Mouse (Mus musculus) lung, embryonic 16.5 days (tissue): ENCODE data around the gene Hhat. TPM values are rescaled to one million over a fixed set of nuclear protein-coding genes. Genes with fewer than 3 reads are reported as not detected.

ENCODE experiments used
- ATAC-seq: fragments of 200-750 bp; cut with Nextera tagmentation; 2 replicates; pipeline ENCODE4 v1.8.0; 2017; ENCODE audit warnings: low read depth, mild to moderate bottlenecking, moderate library complexity
- H3K27ac ChIP-seq: fragments of 300-500 bp; sonication (generic); 2 replicates; pipeline ENCODE4 v1.5.1; 2014; ENCODE audit warnings: mild to moderate bottlenecking, control low read depth, low read length
- H3K27me3 ChIP-seq: fragments of 300-500 bp; sonication (generic); 2 replicates; pipeline ENCODE4 v1.6.1; 2014; ENCODE audit warnings: low read depth, low read length, mixed read lengths; ENCODE audit not compliant: control insufficient read depth, insufficient read depth
- H3K36me3 ChIP-seq: fragments of 300-500 bp; sonication (generic); 2 replicates; pipeline ENCODE4 v1.6.1; 2014; ENCODE audit warnings: low read length; ENCODE audit not compliant: control insufficient read depth, insufficient read depth
- H3K4me1 ChIP-seq: fragments of 300-500 bp; sonication (generic); replicated peaks from 2 replicates; pipeline ENCODE4 v1.6.1; 2014; ENCODE audit warnings: low read length, mixed read lengths; ENCODE audit not compliant: control insufficient read depth, insufficient read depth
- H3K4me2 ChIP-seq: fragments of 300-500 bp; sonication (generic); 2 replicates; pipeline ENCODE4 v1.6.1; 2014; ENCODE audit warnings: low read depth, low read length, control low read depth
- H3K4me3 ChIP-seq: fragments of 300-500 bp; sonication (generic); 2 replicates; pipeline ENCODE4 v1.5.1; 2014; ENCODE audit warnings: mild to moderate bottlenecking, low read length, control low read depth
- H3K9ac ChIP-seq: fragments of 300-500 bp; sonication (generic); 2 replicates; pipeline ENCODE4 v1.6.1; 2014; ENCODE audit warnings: low read length, control low read depth
- H3K9me3 ChIP-seq: fragments of 300-500 bp; sonication (generic); 2 replicates; pipeline ENCODE4 v1.6.1; 2016; ENCODE audit warnings: low read length; ENCODE audit not compliant: control insufficient read depth
- WGBS: fragments of 180-500 bp; shearing (Covaris S2); extraction: QIAGEN DNeasy Blood & Tissue Kit; methylation state at CpG from one replicate; pipeline ENCODE4 v1.1.7; 2014; 5-methylcytosine and 5-hydroxymethylcytosine counted together
- polyA plus RNA-seq: library from polyadenylated mRNA; unstranded; fragments of >200 nt; fragmentation: Nextera tagmentation; extraction: Ambion mirVana; gene quantifications from 2 replicates; pipeline ENCODE4 v1.2.1, GENCODE M21; 2015

The Hhat gene
- polyA plus RNA-seq, 1 experiment from 2014 or later: 9.3 TPM

- ATAC-seq: no peak
- no peak overlapping the region for H3K4me2 ChIP-seq
- H3K36me3 ChIP-seq: no peaks in the 10 kb centered on the region
- 0 out of 2 replicates have a peak, but pooled peaks cover 5% of the 10 kb centered on the region for H3K4me1 ChIP-seq
- 30% methylated on average over 1 of the region's 1 CpGs for WGBS
- H3K27me3 ChIP-seq: no peaks in the 10 kb centered on the region
- no peak overlapping the region for H3K9ac ChIP-seq
- H3K4me3 ChIP-seq: no peak overlapping the region
- H3K9me3 ChIP-seq: no peaks in the 10 kb centered on the region
- no peak overlapping the region for H3K27ac ChIP-seq
Observed at GRCm38 (mm10) chr1:192454501-192454900, 316.5 kb downstream of the Hhat start.

- WGBS: 55% methylated on average over 4 of the region's 4 CpGs
- no peak overlapping the region for H3K4me2 ChIP-seq
- no peak overlapping the region for H3K4me3 ChIP-seq
- H3K36me3 ChIP-seq: no peaks in the 10 kb centered on the region
- no peaks in the 10 kb centered on the region for H3K27me3 ChIP-seq
- no peak overlapping the region for H3K9ac ChIP-seq
- no peaks in the 10 kb centered on the region for H3K9me3 ChIP-seq
- 0 out of 2 replicates have a peak, but pooled peaks cover 5% of the 10 kb centered on the region for H3K4me1 ChIP-seq
- no peak for ATAC-seq
- H3K27ac ChIP-seq: no peak overlapping the region
Observed at GRCm38 (mm10) chr1:192451722-192452121, 319.3 kb downstream of the Hhat start.

- H3K27me3 ChIP-seq: no peaks in the 10 kb centered on the region
- no peak overlapping the region for H3K27ac ChIP-seq
- H3K4me3 ChIP-seq: no peak overlapping the region
- H3K36me3 ChIP-seq: no peaks in the 10 kb centered on the region
- no peaks in the 10 kb centered on the region for H3K9me3 ChIP-seq
- H3K4me1 ChIP-seq: 0 out of 2 replicates have a peak, but pooled peaks cover 5% of the 10 kb centered on the region
- H3K9ac ChIP-seq: no peak overlapping the region
- ATAC-seq: no peak
- no peak overlapping the region for H3K4me2 ChIP-seq
Observed at GRCm38 (mm10) chr1:192450425-192450824, 320.6 kb downstream of the Hhat start.

GRCm38 (mm10) chr1:192449572-192450351 lies 321.3 kb downstream of the Hhat start:
- 51% methylated on average over 4 of the region's 4 CpGs for WGBS
- peaks cover 5% of the 10 kb centered on the region; the same call in 1 of the 2 replicates for H3K4me1 ChIP-seq
- no peak overlapping the region for H3K27ac ChIP-seq
- no peaks in the 10 kb centered on the region for H3K36me3 ChIP-seq
- H3K4me2 ChIP-seq: no peak overlapping the region
- H3K4me3 ChIP-seq: no peak overlapping the region
- peak; percentile 31; the same call in 1 of the 2 replicates for ATAC-seq
- no peaks in the 10 kb centered on the region for H3K9me3 ChIP-seq
- no peaks in the 10 kb centered on the region for H3K27me3 ChIP-seq
- H3K9ac ChIP-seq: no peak overlapping the region

- Histone ChIP-seq H3K36me3 (no peaks in the 10 kb centered on the region), H3K9ac (no peak overlapping the region), H3K4me2 (no peak overlapping the region), H3K4me1 (peaks cover 10% of the 10 kb centered on the region), H3K9me3 (no peaks in the 10 kb centered on the region), H3K27ac (no peak overlapping the region), H3K4me3 (no peak overlapping the region), H3K27me3 (no peaks in the 10 kb centered on the region)
- WGBS: 72% methylated on average over 1 of the region's 1 CpGs
- ATAC-seq: no peak
Observed at GRCm38 (mm10) chr1:192448512-192448911, 322.5 kb downstream of the Hhat start.

- H3K4me2 ChIP-seq: no peak overlapping the region
- H3K27ac ChIP-seq: no peak overlapping the region
- 58% methylated on average over 2 of the region's 2 CpGs for WGBS
- no peak for ATAC-seq
- H3K4me3 ChIP-seq: no peak overlapping the region
- no peaks in the 10 kb centered on the region for H3K36me3 ChIP-seq
- no peaks in the 10 kb centered on the region for H3K9me3 ChIP-seq
- H3K27me3 ChIP-seq: no peaks in the 10 kb centered on the region
- H3K9ac ChIP-seq: no peak overlapping the region
- peaks cover 10% of the 10 kb centered on the region for H3K4me1 ChIP-seq
Observed at GRCm38 (mm10) chr1:192447666-192448065, 323.4 kb downstream of the Hhat start.

Other genes with a start within 250 kb of the Hhat start
- gene Sertad4, start 84.5 kb upstream of the Hhat start, polyA plus RNA-seq: 6.1 and 9.4 TPM in 2 replicates